Mouse (Mus musculus) cerebellum, adult 2 months (tissue): ENCODE results near the gene Ssbp1.

ENCODE experiments used
- CTCF ChIP-seq: fragments of 200-500 bp; IDR thresholded peaks from 2 replicates; pipeline ENCODE4 v1.5.1; 2011; ENCODE audit warnings: low read depth, mild to moderate bottlenecking, control low read depth, low read length, moderate library complexity, borderline replicate concordance; ENCODE audit not compliant: insufficient read depth
- POLR2A ChIP-seq: fragments of 200-500 bp; IDR thresholded peaks from 2 replicates; pipeline ENCODE4 v1.6.1; 2011; ENCODE audit warnings: low read length, control low read depth, borderline replicate concordance; ENCODE audit not compliant: insufficient read depth

GRCm38 (mm10) chr6:40435151-40436046 is 35.8 kb upstream of the Ssbp1 start:
- TF ChIP-seq POLR2A (no peak), CTCF (no peak)
